Comparison of ENCODE assay signal across 20 mouse cellular contexts in the genomic region with DNA sequence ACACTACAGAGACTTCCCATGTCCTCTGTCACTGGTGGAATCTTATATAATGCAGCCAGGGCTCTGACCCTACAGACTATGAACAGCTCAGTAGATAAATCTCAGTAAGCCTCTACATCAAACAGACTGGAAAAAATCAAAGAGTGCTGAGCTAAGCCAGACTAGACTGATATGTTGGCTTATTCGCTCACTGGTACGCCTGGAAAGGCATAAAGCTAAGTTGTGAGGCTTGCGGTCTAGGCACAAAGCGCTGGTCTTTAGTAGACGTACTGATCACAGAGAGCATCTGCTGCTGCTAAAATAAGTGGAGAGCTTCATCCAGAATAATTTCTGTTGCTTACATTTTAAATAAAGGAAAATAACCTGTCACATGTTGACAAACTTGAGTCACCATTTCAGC.
A peak's percentile ranks its signal among the peaks of the same experiment; 100 is the strongest.
DNase-seq lines count a peak whose midpoint lies in the region; ATAC-seq and TF ChIP-seq lines count a peak whose summit lies in the region.
"Had no signal": no experiment of that assay in that cellular context is flagged by ENCODE, and none has a peak within 500 bp of the region (broad histone marks: within the 10 kb centered on the region; RNA-seq: fewer than 3 reads in every experiment).

No protein-coding gene starts in this region.

- no peak for TF ChIP-seq CTCF in gastrocnemius, adult 2 months (IDR thresholded peaks at IDR 0.05)
- TF ChIP-seq CTCF in hindbrain, postnatal 0 days (IDR thresholded peaks at IDR 0.05; ENCODE audit: low read depth): no peak

- H3K9me3 ChIP-seq in hindbrain, postnatal 0 days (ENCODE audit: low read length): no peaks in the 10 kb centered on the region
- no peaks in the 10 kb centered on the region for H3K9me3 ChIP-seq in hindbrain, embryonic 11.5 days (ENCODE audit: control insufficient read depth, low read length)
- H3K9me3 ChIP-seq in limb, embryonic 13.5 days: no peaks in the 10 kb centered on the region
- H3K9me3 ChIP-seq: forebrain, embryonic 12.5 days; neural tube, embryonic 12.5 days had no signal

- intact Hi-C loops in gastrocnemius, adult 2 months (cut with DNase I): no loop called here

- no peaks in the 10 kb centered on the region for H3K36me3 ChIP-seq in hindbrain, postnatal 0 days (ENCODE audit: insufficient read depth, low read length)
- no peaks in the 10 kb centered on the region for H3K36me3 ChIP-seq in hindbrain, embryonic 11.5 days (ENCODE audit: control insufficient read depth, insufficient read depth, low read length)
- peaks cover 2% of the 10 kb centered on the region for H3K36me3 ChIP-seq in limb, embryonic 13.5 days
- H3K36me3 ChIP-seq: forebrain, embryonic 12.5 days; neural tube, embryonic 12.5 days had no signal

- no peak for DNase-seq in gastrocnemius, adult 2 months
- no peak for DNase-seq in gastrocnemius, adult 18-20 months (ENCODE audit: low spot score)
- DNase-seq in hindbrain, postnatal 0 days (ENCODE audit: low spot score): peak; percentile 27
- DNase-seq in hindbrain, embryonic 11.5 days (ENCODE audit: low spot score): no peak
- no peak for DNase-seq in layer of hippocampus, postnatal 10 days (ENCODE audit: low spot score in 2 of 2)
- DNase-seq: adrenal gland, adult 2 months; cerebellum, adult 9-11 months; gastrocnemius, postnatal 10 days; heart, postnatal 14 days; kidney, adult 9 months; liver, postnatal 0 days; midbrain, embryonic 14.5 days; right cerebral cortex, postnatal 4 days; thymus, postnatal 4 days had no signal

- H3K4me2 ChIP-seq in hindbrain, postnatal 0 days (ENCODE audit: low read depth, low read length): no peak overlapping the region
- H3K4me2 ChIP-seq in hindbrain, embryonic 11.5 days (replicated peaks; ENCODE audit: low read depth, low read length): no peak overlapping the region
- no peak overlapping the region for H3K4me2 ChIP-seq in limb, embryonic 13.5 days (replicated peaks)
- H3K4me2 ChIP-seq: forebrain, embryonic 12.5 days; neural tube, embryonic 12.5 days had no signal

- WGBS in hindbrain, postnatal 0 days: 71% methylated on average over 5 of the region's 5 CpGs
- 92% methylated on average over 5 of the region's 5 CpGs for WGBS in hindbrain, embryonic 11.5 days
- WGBS in limb, embryonic 13.5 days: 38% methylated on average over 5 of the region's 5 CpGs

- H3K9ac ChIP-seq in hindbrain, postnatal 0 days (replicated peaks; ENCODE audit: low read length): no peak overlapping the region
- no peak overlapping the region for H3K9ac ChIP-seq in hindbrain, embryonic 11.5 days (ENCODE audit: low read depth, low read length)
- H3K9ac ChIP-seq in limb, embryonic 13.5 days: no peak overlapping the region
- H3K9ac ChIP-seq: forebrain, embryonic 12.5 days; liver, postnatal 0 days; neural tube, embryonic 12.5 days had no signal

- no peak overlapping the region for H3K4me3 ChIP-seq in gastrocnemius, adult 2 months
- no peak overlapping the region for H3K4me3 ChIP-seq in hindbrain, postnatal 0 days (ENCODE audit: low read length)
- H3K4me3 ChIP-seq in hindbrain, embryonic 11.5 days (ENCODE audit: low read depth, low read length): no peak overlapping the region
- no peak overlapping the region for H3K4me3 ChIP-seq in brown adipose tissue, adult 24 weeks (ENCODE audit: insufficient read depth, low read depth, low read length)
- H3K4me3 ChIP-seq in limb, embryonic 13.5 days: no peak overlapping the region
- H3K4me3 ChIP-seq: forebrain, embryonic 12.5 days; neural tube, embryonic 12.5 days had no signal

- H3K27me3 ChIP-seq in hindbrain, postnatal 0 days (ENCODE audit: insufficient read depth, low read length): no peaks in the 10 kb centered on the region
- H3K27me3 ChIP-seq in hindbrain, embryonic 11.5 days (ENCODE audit: control insufficient read depth, insufficient read depth, low read length): no peaks in the 10 kb centered on the region
- no peaks in the 10 kb centered on the region for H3K27me3 ChIP-seq in limb, embryonic 13.5 days
- H3K27me3 ChIP-seq: forebrain, embryonic 12.5 days; neural tube, embryonic 12.5 days had no signal

- peaks cover 12% of the 10 kb centered on the region for H3K4me1 ChIP-seq in hindbrain, postnatal 0 days (ENCODE audit: insufficient read depth, low read length)
- no peaks in the 10 kb centered on the region for H3K4me1 ChIP-seq in hindbrain, embryonic 11.5 days (replicated peaks; ENCODE audit: control insufficient read depth, insufficient read depth, low read length)
- peaks cover 23% of the 10 kb centered on the region for H3K4me1 ChIP-seq in brown adipose tissue, adult 24 weeks (ENCODE audit: control insufficient read depth, insufficient read depth, insufficient read length, low read length)
- H3K4me1 ChIP-seq in limb, embryonic 13.5 days: peaks cover 77% of the 10 kb centered on the region

- H3K27ac ChIP-seq in gastrocnemius, adult 2 months: peak overlapping the region; percentile 76
- no peak overlapping the region; the same call in 1 of the 2 replicates for H3K27ac ChIP-seq in hindbrain, postnatal 0 days
- no peak overlapping the region for H3K27ac ChIP-seq in hindbrain, embryonic 11.5 days (ENCODE audit: low read depth, low read length)
- H3K27ac ChIP-seq in brown adipose tissue, adult 24 weeks (replicated peaks; ENCODE audit: low read depth, low read length): peak overlapping the region; percentile 26; the same call in 1 of the 2 replicates
- H3K27ac ChIP-seq in limb, embryonic 13.5 days: peak overlapping the region; percentile 72; the same call in 1 of the 2 replicates
- H3K27ac ChIP-seq: forebrain, embryonic 12.5 days; macrophage; neural tube, embryonic 12.5 days had no signal

- no peak for ATAC-seq in hindbrain, postnatal 0 days
- no peak for ATAC-seq in hindbrain, embryonic 11.5 days (ENCODE audit: low FRiP score)
- no peak for ATAC-seq in limb, embryonic 13.5 days (ENCODE audit: low FRiP score, low read depth)
- no peak for ATAC-seq in CD4-positive, CD25-positive, alpha-beta regulatory T cell, adult 4 months
- ATAC-seq: liver, postnatal 0 days had no signal

Comparison
In these comparisons a context has a peak if more than half of its experiments do, and no peak if none do; other contexts are left out.
1. H3K27ac ChIP-seq: peak in gastrocnemius, adult 2 months (single experiment), brown adipose tissue, adult 24 weeks (single experiment) and limb, embryonic 13.5 days (single experiment); none in hindbrain, postnatal 0 days (single experiment) and hindbrain, embryonic 11.5 days (single experiment).